Mouse (Mus musculus): Measurements from ENCODE around the gene Akr7a5. TPM values are rescaled to one million over a fixed set of nuclear protein-coding genes. Genes with fewer than 3 reads are reported as not detected.

Akr7a5 gene
- polyA plus RNA-seq (2016; fragmentation: Nextera tagmentation; extraction: Ambion mirVana), result 134 TPM in 2 replicates

- Histone ChIP-seq H3K4me2 (replicated peaks) (peak within 1 kb of the TSS; percentile 89), H3K27ac (peak within 1 kb of the TSS; percentile 82), H3K4me1 (peaks cover 16% of the 10 kb centered on the region; the same call in 1 of the 2 replicates), H3K4me3 (peak within 1 kb of the TSS; percentile 88), H3K27me3 (no peaks in the 10 kb centered on the region), H3K36me3 (peaks cover 29% of the 10 kb centered on the region), H3K9me3 (no peaks in the 10 kb centered on the region), H3K9ac (peak within 1 kb of the TSS; percentile 90)
- WGBS, result under 1% methylated on average over 63 of the region's 63 CpGs
- ATAC-seq (ENCODE audit: insufficient number of reproducible peaks, insufficient read depth, low FRiP score, low TSS enrichment), result peak; percentile 76
These were observed at the start of gene Akr7a5, which contains the start of gene Pqlc2 for GRCm38 (mm10) chr4:139310171-139310898. Akr7a5 (plus strand) TSS chr4:139310744. Pqlc2 (minus strand) TSS chr4:139310708.

GRCm38 (mm10) chr4:139262981-139263380 is 47.6 kb upstream of the Akr7a5 start:
- H3K4me1 ChIP-seq, result peaks cover 69% of the 10 kb centered on the region
- no peaks in the 10 kb centered on the region for H3K9me3 ChIP-seq
- H3K9ac ChIP-seq, result no peak overlapping the region
- 0 out of 2 replicates have a peak overlapping the region, but pooled peaks have one; percentile 9 for H3K27ac ChIP-seq
- no peak overlapping the region for H3K4me2 ChIP-seq (replicated peaks)
- H3K36me3 ChIP-seq, result peaks cover 53% of the 10 kb centered on the region
- no peaks in the 10 kb centered on the region for H3K27me3 ChIP-seq
- 84% methylated on average over 6 of the region's 6 CpGs for WGBS
- no peak for ATAC-seq (ENCODE audit: insufficient number of reproducible peaks, insufficient read depth, low FRiP score, low TSS enrichment)
- no peak overlapping the region for H3K4me3 ChIP-seq

GRCm38 (mm10) chr4:139265783-139266499 is 44.6 kb upstream of the Akr7a5 start:
- H3K9me3 ChIP-seq, result no peaks in the 10 kb centered on the region
- no peak overlapping the region for H3K4me2 ChIP-seq (replicated peaks)
- H3K27ac ChIP-seq, result peak overlapping the region; percentile 88
- H3K36me3 ChIP-seq, result peaks cover 43% of the 10 kb centered on the region
- ATAC-seq (ENCODE audit: insufficient number of reproducible peaks, insufficient read depth, low FRiP score, low TSS enrichment), result no peak
- WGBS, result 67% methylated on average over 13 of the region's 13 CpGs
- peaks cover 62% of the 10 kb centered on the region for H3K4me1 ChIP-seq
- no peaks in the 10 kb centered on the region for H3K27me3 ChIP-seq
- H3K4me3 ChIP-seq, result no peak overlapping the region
- no peak overlapping the region for H3K9ac ChIP-seq

- Histone ChIP-seq H3K9ac (no peak overlapping the region), H3K4me1 (peaks cover 59% of the 10 kb centered on the region), H3K4me2 (replicated peaks) (no peak overlapping the region), H3K27ac (peak overlapping the region; percentile 88), H3K27me3 (no peaks in the 10 kb centered on the region), H3K4me3 (no peak overlapping the region), H3K36me3 (peaks cover 38% of the 10 kb centered on the region), H3K9me3 (no peaks in the 10 kb centered on the region)
- no peak for ATAC-seq (ENCODE audit: insufficient number of reproducible peaks, insufficient read depth, low FRiP score, low TSS enrichment)
- 19% methylated on average over 7 of the region's 7 CpGs for WGBS
These were observed 44.1 kb upstream of the Akr7a5 start for GRCm38 (mm10) chr4:139266500-139266865.

GRCm38 (mm10) chr4:139267335-139267734 is 43.2 kb upstream of the Akr7a5 start:
- Histone ChIP-seq H3K27me3 (no peaks in the 10 kb centered on the region), H3K4me2 (replicated peaks) (no peak overlapping the region; the same call in 1 of the 2 replicates), H3K36me3 (peaks cover 30% of the 10 kb centered on the region), H3K4me1 (peaks cover 57% of the 10 kb centered on the region), H3K9ac (no peak overlapping the region), H3K9me3 (no peaks in the 10 kb centered on the region), H3K27ac (peak overlapping the region; percentile 88), H3K4me3 (no peak overlapping the region)
- 32% methylated on average over 3 of the region's 3 CpGs for WGBS
- ATAC-seq (ENCODE audit: insufficient number of reproducible peaks, insufficient read depth, low FRiP score, low TSS enrichment), result peak; percentile 57; the same call in 1 of the 2 replicates

- H3K27me3 ChIP-seq, result no peaks in the 10 kb centered on the region
- no peak overlapping the region for H3K4me3 ChIP-seq
- no peak for ATAC-seq (ENCODE audit: insufficient number of reproducible peaks, insufficient read depth, low FRiP score, low TSS enrichment)
- no peak overlapping the region for H3K4me2 ChIP-seq (replicated peaks)
- peak overlapping the region; percentile 88 for H3K27ac ChIP-seq
- WGBS, result 74% methylated on average over 1 of the region's 1 CpGs
- H3K4me1 ChIP-seq, result peaks cover 57% of the 10 kb centered on the region
- H3K9me3 ChIP-seq, result no peaks in the 10 kb centered on the region
- peaks cover 26% of the 10 kb centered on the region for H3K36me3 ChIP-seq
- H3K9ac ChIP-seq, result no peak overlapping the region
These were observed 42.3 kb upstream of the Akr7a5 start for GRCm38 (mm10) chr4:139268242-139268641.

GRCm38 (mm10) chr4:139270168-139270567 is 40.4 kb upstream of the Akr7a5 start:
- Histone ChIP-seq H3K27me3 (no peaks in the 10 kb centered on the region), H3K4me2 (replicated peaks) (no peak overlapping the region), H3K9ac (no peak overlapping the region), H3K27ac (peak overlapping the region; percentile 88), H3K9me3 (no peaks in the 10 kb centered on the region), H3K4me1 (peaks cover 58% of the 10 kb centered on the region), H3K36me3 (peaks cover 18% of the 10 kb centered on the region), H3K4me3 (no peak overlapping the region)
- ATAC-seq (ENCODE audit: insufficient number of reproducible peaks, insufficient read depth, low FRiP score, low TSS enrichment), result no peak
- WGBS, result 58% methylated on average over 3 of the region's 3 CpGs

GRCm38 (mm10) chr4:139271562-139271961 is 39.0 kb upstream of the Akr7a5 start:
- Histone ChIP-seq H3K4me1 (peaks cover 56% of the 10 kb centered on the region), H3K27me3 (no peaks in the 10 kb centered on the region), H3K9ac (no peak overlapping the region), H3K9me3 (no peaks in the 10 kb centered on the region), H3K4me2 (replicated peaks) (no peak overlapping the region), H3K27ac (0 out of 2 replicates have a peak overlapping the region, but pooled peaks have one; percentile 13), H3K4me3 (no peak overlapping the region), H3K36me3 (peaks cover 19% of the 10 kb centered on the region)
- 69% methylated on average over 9 of the region's 9 CpGs for WGBS
- no peak for ATAC-seq (ENCODE audit: insufficient number of reproducible peaks, insufficient read depth, low FRiP score, low TSS enrichment)

- no peak overlapping the region for H3K4me2 ChIP-seq (replicated peaks)
- H3K9me3 ChIP-seq, result no peaks in the 10 kb centered on the region
- no peak for ATAC-seq (ENCODE audit: insufficient number of reproducible peaks, insufficient read depth, low FRiP score, low TSS enrichment)
- WGBS, result 90% methylated on average over 10 of the region's 10 CpGs
- H3K9ac ChIP-seq, result no peak overlapping the region
- peaks cover 25% of the 10 kb centered on the region for H3K36me3 ChIP-seq
- H3K4me3 ChIP-seq, result no peak overlapping the region
- no peak overlapping the region; the same call in 1 of the 2 replicates for H3K27ac ChIP-seq
- H3K4me1 ChIP-seq, result peaks cover 53% of the 10 kb centered on the region
- no peaks in the 10 kb centered on the region for H3K27me3 ChIP-seq
These were observed 37.4 kb upstream of the Akr7a5 start for GRCm38 (mm10) chr4:139272951-139273680.

GRCm38 (mm10) chr4:139274573-139274972 is 36.0 kb upstream of the Akr7a5 start:
- 89% methylated on average over 7 of the region's 7 CpGs for WGBS
- Histone ChIP-seq H3K9me3 (no peaks in the 10 kb centered on the region), H3K27me3 (no peaks in the 10 kb centered on the region), H3K36me3 (peaks cover 25% of the 10 kb centered on the region), H3K9ac (no peak overlapping the region), H3K4me2 (replicated peaks) (no peak overlapping the region), H3K4me3 (no peak overlapping the region), H3K27ac (0 out of 2 replicates have a peak overlapping the region, but pooled peaks have one; percentile 9), H3K4me1 (peaks cover 40% of the 10 kb centered on the region)
- no peak for ATAC-seq (ENCODE audit: insufficient number of reproducible peaks, insufficient read depth, low FRiP score, low TSS enrichment)

- no peak overlapping the region for H3K9ac ChIP-seq
- no peak for ATAC-seq (ENCODE audit: insufficient number of reproducible peaks, insufficient read depth, low FRiP score, low TSS enrichment)
- H3K4me1 ChIP-seq, result peaks cover 33% of the 10 kb centered on the region
- no peaks in the 10 kb centered on the region for H3K9me3 ChIP-seq
- peaks cover 43% of the 10 kb centered on the region for H3K36me3 ChIP-seq
- H3K4me2 ChIP-seq (replicated peaks), result no peak overlapping the region
- WGBS, result 79% methylated on average over 7 of the region's 7 CpGs
- no peak overlapping the region for H3K4me3 ChIP-seq
- H3K27me3 ChIP-seq, result no peaks in the 10 kb centered on the region
- peak overlapping the region; percentile 42; the same call in 1 of the 2 replicates for H3K27ac ChIP-seq
These were observed 34.1 kb upstream of the Akr7a5 start for GRCm38 (mm10) chr4:139276411-139276810.
